Mouse (Mus musculus): ENCODE data around the gene Bckdha. TPM values are rescaled to one million over a fixed set of nuclear protein-coding genes. Genes with fewer than 3 reads are reported as not detected.
A peak's percentile ranks its signal among the peaks of the same experiment; 100 is the strongest.

The Bckdha gene
- polyA plus RNA-seq, 1 experiment from 2014 or later = 70.1 TPM

GRCm38 (mm10) chr7:25628323-25628620, 30.5 kb downstream of the Bckdha start:
- H3K9me3 ChIP-seq (replicated peaks) = no peaks in the 10 kb centered on the region
- H3K4me1 ChIP-seq = peaks cover 33% of the 10 kb centered on the region
- H3K36me3 ChIP-seq = peaks cover 65% of the 10 kb centered on the region
- H3K4me2 ChIP-seq = peak overlapping the region; percentile 81
- WGBS = 64% methylated on average over 8 of the region's 8 CpGs
- H3K27ac ChIP-seq = 0 out of 2 replicates have a peak overlapping the region, but pooled peaks have one; percentile 86
- ATAC-seq (replicated peaks; ENCODE audit: low FRiP score) = no peak
- peak overlapping the region; percentile 56 for H3K9ac ChIP-seq
- peak overlapping the region; percentile 51 for H3K4me3 ChIP-seq (replicated peaks)
- no peaks in the 10 kb centered on the region for H3K27me3 ChIP-seq

DNA sequence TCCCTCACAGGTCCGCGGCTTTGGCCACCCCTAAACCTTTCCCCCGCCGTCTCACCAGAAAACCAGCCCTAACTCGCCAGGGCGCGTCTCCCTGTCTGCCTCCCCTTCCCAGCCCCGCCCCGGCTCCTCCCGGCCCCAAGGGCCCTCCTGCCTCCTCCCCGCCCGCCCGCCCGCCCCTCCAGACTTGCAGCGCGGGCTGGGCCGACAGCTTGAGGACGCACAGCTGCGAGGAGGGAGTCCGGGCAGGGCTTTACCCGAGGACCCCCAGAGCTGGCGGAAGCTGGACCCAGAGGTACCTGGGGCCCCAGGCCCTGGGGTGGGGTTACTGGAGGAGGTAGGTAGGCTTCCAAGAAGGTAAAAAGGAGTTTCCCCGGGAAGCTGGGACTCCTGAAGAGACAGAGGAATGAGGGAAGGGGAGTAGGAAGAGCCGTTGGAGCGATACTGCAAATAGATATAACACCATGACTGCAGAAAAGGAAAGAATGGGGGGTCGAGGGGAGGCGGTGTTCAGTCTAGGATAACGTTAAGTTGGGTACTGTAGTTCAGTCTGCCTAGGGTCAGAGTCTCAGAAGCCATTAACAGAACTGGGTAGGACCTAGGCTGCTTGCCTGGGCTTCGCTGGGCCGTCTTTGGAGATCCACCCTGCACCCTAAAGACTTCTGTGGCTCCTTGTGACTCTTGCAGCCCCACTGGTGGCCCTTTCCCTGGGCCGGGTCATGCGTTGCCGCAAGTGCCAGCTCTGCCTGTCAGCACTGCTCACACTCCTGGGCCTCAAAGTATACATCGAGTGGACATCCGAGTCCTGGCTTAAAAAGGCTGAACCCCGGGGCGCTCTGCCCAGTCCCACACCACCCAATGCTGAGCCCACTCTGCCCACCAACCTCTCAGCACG, 31.1 kb downstream of the Bckdha start:
- peak overlapping the region; percentile 56 for H3K9ac ChIP-seq
- H3K4me1 ChIP-seq = peaks cover 33% of the 10 kb centered on the region
- peak overlapping the region; percentile 81 for H3K4me2 ChIP-seq
- H3K4me3 ChIP-seq (replicated peaks) = peak overlapping the region; percentile 51
- 13% methylated on average over 38 of the region's 38 CpGs for WGBS
- peaks cover 65% of the 10 kb centered on the region for H3K36me3 ChIP-seq
- H3K27ac ChIP-seq = peak overlapping the region; percentile 86
- H3K9me3 ChIP-seq (replicated peaks) = no peaks in the 10 kb centered on the region
- ATAC-seq (replicated peaks; ENCODE audit: low FRiP score) = peak; percentile 90
- no peaks in the 10 kb centered on the region for H3K27me3 ChIP-seq

DNA sequence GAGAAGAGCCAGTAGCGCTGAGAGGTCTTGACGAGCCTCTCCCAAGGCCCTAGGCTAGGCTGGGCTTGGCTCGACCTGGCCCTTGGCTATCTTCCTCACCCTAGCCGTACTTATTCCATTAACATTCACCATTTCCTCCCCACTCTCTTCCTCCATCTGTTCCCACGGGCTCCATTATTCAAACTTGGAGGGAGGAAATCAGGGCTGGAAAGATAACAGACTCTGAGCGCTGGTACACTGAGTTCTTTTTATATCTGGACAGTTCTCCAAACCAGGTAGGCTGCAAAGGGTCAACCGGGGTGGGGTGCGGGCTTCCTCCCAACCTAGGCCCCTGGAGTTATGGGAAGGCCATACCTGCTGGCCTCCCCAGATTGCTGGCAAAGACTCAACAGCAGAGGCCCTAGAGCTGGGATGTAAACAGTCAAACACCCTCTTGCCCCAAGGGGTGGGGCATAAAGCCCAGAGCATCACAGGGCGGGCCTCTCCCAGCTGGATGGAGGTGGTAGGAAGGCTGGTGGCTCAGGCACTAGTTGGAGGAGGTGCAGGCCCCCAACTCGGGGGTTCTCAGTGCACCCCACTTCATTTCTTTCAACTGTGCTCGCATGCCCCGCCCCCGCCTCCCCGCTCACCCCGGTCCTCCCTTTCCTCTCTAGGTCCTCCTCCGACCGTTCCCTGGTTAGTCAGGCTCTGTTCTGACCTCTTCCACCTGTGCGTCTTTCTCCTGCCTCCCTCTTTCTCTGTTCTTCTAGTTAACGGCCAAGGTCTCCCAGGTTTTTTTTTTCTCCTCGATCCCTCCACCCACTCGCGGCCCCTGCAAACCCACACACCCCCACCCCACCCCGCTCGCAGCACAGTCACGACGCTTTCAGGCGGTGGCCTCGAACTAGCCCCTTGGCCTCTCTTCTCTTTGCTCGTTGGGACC, 32.0 kb downstream of the Bckdha start, which contains the start of gene B3gnt8:
Gene B3gnt8 (plus strand): TSS at position 146 of the 922 bp plus-strand sequence.
- peak within 1 kb of the TSS; percentile 51 for H3K4me3 ChIP-seq (replicated peaks)
- peaks cover 65% of the 10 kb centered on the region for H3K36me3 ChIP-seq
- no peaks in the 10 kb centered on the region for H3K27me3 ChIP-seq
- WGBS = 14% methylated on average over 29 of the region's 29 CpGs
- peak within 1 kb of the TSS; percentile 81 for H3K4me2 ChIP-seq
- H3K4me1 ChIP-seq = peaks cover 33% of the 10 kb centered on the region
- no peaks in the 10 kb centered on the region for H3K9me3 ChIP-seq (replicated peaks)
- peak within 1 kb of the TSS; percentile 56 for H3K9ac ChIP-seq
- peak; percentile 40 for ATAC-seq (replicated peaks; ENCODE audit: low FRiP score)
- H3K27ac ChIP-seq = peak within 1 kb of the TSS; percentile 86

GRCm38 (mm10) chr7:25625594-25626250, 33.1 kb downstream of the Bckdha start:
- Histone ChIP-seq H3K9ac (no peak overlapping the region), H3K27ac (peak overlapping the region; percentile 86), H3K36me3 (peaks cover 66% of the 10 kb centered on the region), H3K4me3 (replicated peaks) (no peak overlapping the region), H3K9me3 (replicated peaks) (no peaks in the 10 kb centered on the region), H3K4me1 (peaks cover 33% of the 10 kb centered on the region), H3K4me2 (no peak overlapping the region), H3K27me3 (no peaks in the 10 kb centered on the region)
- WGBS = 73% methylated on average over 10 of the region's 10 CpGs
- no peak for ATAC-seq (replicated peaks; ENCODE audit: low FRiP score)

DNA sequence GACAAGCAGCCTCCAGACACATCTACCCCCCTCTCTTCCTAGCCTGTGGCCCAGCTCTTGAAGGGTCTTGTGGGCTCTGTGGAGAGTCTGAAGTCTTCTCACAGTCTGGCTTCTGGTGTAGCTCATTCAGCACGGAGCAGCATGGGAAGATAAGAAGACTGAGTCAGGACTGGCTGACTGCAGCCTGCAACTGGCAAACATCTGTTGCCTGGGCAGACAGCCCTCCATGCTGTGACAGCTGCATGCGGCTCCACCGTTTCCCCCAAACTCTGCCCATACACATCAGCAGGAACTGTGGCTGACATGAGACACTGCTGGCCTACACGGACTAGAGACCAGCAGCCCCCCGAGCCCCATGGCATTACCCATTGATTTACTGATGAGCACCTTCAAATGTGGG, 33.9 kb downstream of the Bckdha start:
- Histone ChIP-seq H3K36me3 (peaks cover 58% of the 10 kb centered on the region), H3K4me1 (peaks cover 37% of the 10 kb centered on the region), H3K27me3 (no peaks in the 10 kb centered on the region), H3K27ac (no peak overlapping the region), H3K9ac (no peak overlapping the region), H3K4me2 (no peak overlapping the region), H3K9me3 (replicated peaks) (no peaks in the 10 kb centered on the region), H3K4me3 (replicated peaks) (no peak overlapping the region)
- 82% methylated on average over 5 of the region's 5 CpGs for WGBS
- ATAC-seq (replicated peaks; ENCODE audit: low FRiP score) = no peak

- no peak for ATAC-seq (replicated peaks; ENCODE audit: low FRiP score)
- peaks cover 49% of the 10 kb centered on the region for H3K36me3 ChIP-seq
- WGBS = 93% methylated on average over 11 of the region's 11 CpGs
These were observed 34.9 kb downstream of the Bckdha start for GRCm38 (mm10) chr7:25623857-25624370.

DNA sequence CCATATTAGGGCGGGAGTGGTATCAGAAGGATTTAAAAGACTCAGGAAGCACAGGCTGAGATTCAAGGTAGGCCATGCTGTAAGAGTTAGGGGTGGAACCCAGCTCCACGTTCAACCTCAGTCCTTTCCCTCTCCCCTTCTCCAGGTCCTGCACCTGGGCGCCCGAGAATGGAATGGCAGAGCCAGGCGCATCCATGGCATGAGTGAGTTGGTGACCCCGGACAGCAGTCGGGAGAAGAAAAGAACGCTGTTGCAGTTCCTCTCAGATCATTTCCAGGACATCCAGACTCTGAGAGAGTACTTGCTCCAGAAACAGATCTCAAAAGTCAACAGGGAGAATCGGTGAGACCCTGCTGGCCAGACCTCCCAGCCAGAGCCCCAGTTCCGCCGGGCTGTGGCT, 38.0 kb downstream of the Bckdha start:
- H3K4me1 ChIP-seq = peaks cover 10% of the 10 kb centered on the region
- H3K27ac ChIP-seq = no peak overlapping the region
- ATAC-seq (replicated peaks; ENCODE audit: low FRiP score) = no peak
- 93% methylated on average over 11 of the region's 11 CpGs for WGBS
- no peaks in the 10 kb centered on the region for H3K27me3 ChIP-seq
- no peak overlapping the region for H3K4me3 ChIP-seq (replicated peaks)
- H3K9ac ChIP-seq = no peak overlapping the region
- no peak overlapping the region for H3K4me2 ChIP-seq
- H3K36me3 ChIP-seq = peaks cover 48% of the 10 kb centered on the region
- H3K9me3 ChIP-seq (replicated peaks) = no peaks in the 10 kb centered on the region

More at GRCm38 (mm10) chr7:25623857-25624370, 34.9 kb downstream of the Bckdha start:
- Histone ChIP-seq H3K4me1 (peaks cover 36% of the 10 kb centered on the region), H3K4me3 (replicated peaks) (no peak overlapping the region), H3K9ac (no peak overlapping the region), H3K9me3 (replicated peaks) (no peaks in the 10 kb centered on the region), H3K4me2 (no peak overlapping the region), H3K27ac (no peak overlapping the region), H3K27me3 (no peaks in the 10 kb centered on the region)

GRCm38 (mm10) chr7:25620101-25620500, 38.7 kb downstream of the Bckdha start:
- peak overlapping the region; percentile 65 for H3K4me3 ChIP-seq (replicated peaks)
- H3K36me3 ChIP-seq = peaks cover 45% of the 10 kb centered on the region
- peak overlapping the region; percentile 49; the same call in 1 of the 2 replicates for H3K9ac ChIP-seq
- 90% methylated on average over 5 of the region's 5 CpGs for WGBS
- peaks cover 10% of the 10 kb centered on the region for H3K4me1 ChIP-seq
- no peaks in the 10 kb centered on the region for H3K27me3 ChIP-seq
- no peaks in the 10 kb centered on the region for H3K9me3 ChIP-seq (replicated peaks)
- H3K4me2 ChIP-seq = peak overlapping the region; percentile 60
- no peak overlapping the region for H3K27ac ChIP-seq
- no peak for ATAC-seq (replicated peaks; ENCODE audit: low FRiP score)

- Histone ChIP-seq H3K9ac (peak overlapping the region; percentile 49), H3K36me3 (peaks cover 41% of the 10 kb centered on the region), H3K9me3 (replicated peaks) (no peaks in the 10 kb centered on the region), H3K4me2 (peak overlapping the region; percentile 60), H3K4me3 (replicated peaks) (peak overlapping the region; percentile 65), H3K4me1 (peaks cover 10% of the 10 kb centered on the region), H3K27me3 (no peaks in the 10 kb centered on the region), H3K27ac (peak overlapping the region; percentile 87)
- no peak for ATAC-seq (replicated peaks; ENCODE audit: low FRiP score)
- 19% methylated on average over 5 of the region's 5 CpGs for WGBS
These were observed 39.1 kb downstream of the Bckdha start for GRCm38 (mm10) chr7:25619722-25619991.

DNA sequence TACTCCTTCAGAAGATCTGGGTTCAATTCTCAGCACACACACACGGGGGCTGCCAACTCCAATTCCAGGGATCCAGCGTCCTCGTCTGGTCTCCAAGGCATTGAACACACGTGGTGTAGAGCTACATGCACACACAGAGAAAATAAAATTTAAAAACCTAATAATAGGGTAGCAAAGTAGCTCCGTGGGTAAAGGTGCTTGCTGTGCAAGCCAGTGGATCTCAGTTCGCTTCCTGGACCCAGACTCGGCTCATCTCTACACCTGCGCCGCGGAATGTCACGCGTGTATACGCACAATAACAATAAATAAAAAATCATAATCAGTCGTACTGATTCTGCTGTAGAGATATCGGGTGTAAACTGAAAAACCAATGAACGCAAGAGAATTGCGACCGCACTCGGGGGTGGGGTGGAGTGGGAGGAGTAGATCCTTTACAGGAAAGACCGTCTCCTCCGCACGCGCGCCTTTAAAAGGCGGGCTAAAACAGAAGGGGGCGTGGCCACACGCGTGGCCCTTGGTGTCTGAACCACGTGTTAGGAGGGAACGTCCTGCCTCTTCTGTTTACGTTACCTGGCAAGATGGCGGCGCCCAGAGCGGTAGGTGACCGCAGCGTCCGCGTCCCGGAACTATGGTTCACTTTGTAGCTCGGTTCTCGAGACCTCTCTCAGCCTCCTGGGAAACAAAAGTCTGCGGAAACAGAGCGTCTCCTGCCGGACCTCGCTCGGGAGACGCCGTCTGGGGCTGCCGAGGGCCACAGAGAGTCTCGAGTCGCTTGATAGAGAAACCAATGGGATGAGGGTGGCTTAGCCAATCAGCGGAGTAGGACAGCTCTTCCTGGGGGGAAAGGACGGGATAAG, 39.7 kb downstream of the Bckdha start, which contains the start of gene Dmac2:
Gene Dmac2 (plus strand): TSS at position 550 of the 857 bp plus-strand sequence.
- H3K4me2 ChIP-seq = peak within 1 kb of the TSS; percentile 60
- H3K4me1 ChIP-seq = peaks cover 10% of the 10 kb centered on the region
- 1% methylated on average over 53 of the region's 53 CpGs for WGBS
- H3K27ac ChIP-seq = peak within 1 kb of the TSS; percentile 87
- peaks cover 35% of the 10 kb centered on the region for H3K36me3 ChIP-seq
- ATAC-seq (replicated peaks; ENCODE audit: low FRiP score) = peak; percentile 93
- H3K9me3 ChIP-seq (replicated peaks) = no peaks in the 10 kb centered on the region
- H3K4me3 ChIP-seq (replicated peaks) = peak within 1 kb of the TSS; percentile 65
- H3K27me3 ChIP-seq = no peaks in the 10 kb centered on the region
- peak within 1 kb of the TSS; percentile 49 for H3K9ac ChIP-seq

Data from kidney, embryonic 15.5 days (tissue).